Mouse (Mus musculus): ENCODE results near the gene Tmed1.
A peak's percentile ranks its signal among the peaks of the same experiment; 100 is the strongest.
"Not testable (repeated sequence)": the region's sequence is repeated elsewhere in the genome, so short reads cannot be mapped to it uniquely, and the experiment has no call there.

The Tmed1 gene

DNA sequence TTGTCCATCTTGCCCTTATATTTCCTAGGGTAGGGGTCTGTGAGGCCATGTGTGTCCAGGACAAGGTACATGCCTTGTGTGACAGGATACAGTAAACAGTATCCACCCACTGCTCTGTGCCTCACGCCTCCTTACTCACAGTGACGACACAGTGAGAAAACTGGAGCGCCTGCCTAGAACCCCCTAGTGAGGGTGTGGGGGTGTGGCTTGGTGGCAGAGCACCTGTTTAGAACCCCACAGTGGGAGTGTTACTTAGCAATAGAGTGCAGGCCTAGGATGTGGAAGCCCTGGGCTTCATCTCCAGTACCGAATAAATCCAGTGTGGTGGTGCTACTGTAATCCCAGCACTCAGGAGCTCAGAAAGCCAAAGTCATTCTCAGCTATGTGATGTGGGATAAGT lies 37.1 kb downstream of the Tmed1 start:
- DNase-seq (ENCODE audit: low spot score): no peak

DNA sequence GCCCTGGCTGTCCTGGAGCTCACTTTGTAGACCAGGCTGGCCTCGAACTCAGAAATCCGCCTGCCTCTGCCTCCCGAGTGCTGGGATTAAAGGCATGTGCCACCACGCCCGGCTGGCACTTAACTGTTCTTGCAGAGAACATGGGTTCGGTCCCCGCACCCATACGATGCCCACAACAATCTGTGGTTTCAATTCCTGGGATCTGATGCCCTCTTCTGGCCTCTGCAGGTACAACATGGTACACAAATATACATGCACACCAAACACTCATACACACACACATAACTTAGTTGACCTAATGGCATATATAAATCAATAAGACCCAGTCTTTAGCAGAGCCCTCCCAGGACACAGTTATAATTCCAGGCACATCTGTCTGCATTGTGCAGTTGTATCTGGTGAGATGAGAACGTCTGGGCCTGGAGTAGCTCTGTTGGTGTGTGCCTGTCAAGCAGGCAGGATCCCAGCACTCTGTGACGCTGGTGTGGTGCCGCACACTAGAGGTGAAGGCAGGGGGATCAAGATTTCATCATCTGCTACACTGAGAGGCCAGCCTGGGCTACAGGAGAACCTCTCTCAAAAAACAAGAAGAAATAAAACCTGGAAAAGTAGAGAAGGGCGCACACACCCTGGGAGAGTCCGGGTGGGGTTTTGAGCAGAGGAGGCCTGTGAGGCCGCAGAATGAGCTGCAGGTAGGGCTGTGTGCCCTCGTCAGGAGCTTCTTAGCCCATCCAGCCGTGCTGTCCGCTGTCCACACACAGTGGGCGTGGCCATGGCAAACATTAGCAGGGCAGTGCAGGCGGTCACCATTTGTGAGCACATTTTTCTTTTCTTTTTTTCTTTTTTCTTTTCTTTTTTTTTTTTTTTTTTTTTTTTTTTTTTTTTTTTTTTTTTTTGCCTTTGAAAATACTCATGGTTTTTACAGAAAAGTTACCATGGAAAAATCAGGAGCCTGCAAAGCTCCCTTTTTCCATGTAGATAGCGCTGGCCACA lies 40.7 kb downstream of the Tmed1 start:
- peak; percentile 65 for DNase-seq (ENCODE audit: low spot score)

DNA sequence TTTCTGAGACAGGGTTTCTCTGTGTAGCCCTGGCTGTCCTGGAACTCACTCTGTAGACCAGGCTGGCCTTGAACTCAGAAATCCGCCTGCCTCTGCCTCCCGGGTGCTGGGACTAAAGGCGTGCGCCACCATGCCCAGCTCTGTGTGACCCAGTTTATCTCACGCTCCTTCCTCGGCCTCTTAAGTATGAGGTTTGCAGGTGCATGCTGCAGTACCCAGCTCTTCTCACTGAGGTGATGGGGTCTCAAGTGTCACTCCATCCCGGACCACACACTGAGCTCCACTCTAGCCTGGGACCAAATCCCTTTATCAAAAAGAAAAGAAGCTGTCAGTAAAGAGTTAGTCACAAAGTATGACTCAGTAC lies 45.5 kb downstream of the Tmed1 start:
- DNase-seq (ENCODE audit: low spot score): not testable (repeated sequence)

DNA sequence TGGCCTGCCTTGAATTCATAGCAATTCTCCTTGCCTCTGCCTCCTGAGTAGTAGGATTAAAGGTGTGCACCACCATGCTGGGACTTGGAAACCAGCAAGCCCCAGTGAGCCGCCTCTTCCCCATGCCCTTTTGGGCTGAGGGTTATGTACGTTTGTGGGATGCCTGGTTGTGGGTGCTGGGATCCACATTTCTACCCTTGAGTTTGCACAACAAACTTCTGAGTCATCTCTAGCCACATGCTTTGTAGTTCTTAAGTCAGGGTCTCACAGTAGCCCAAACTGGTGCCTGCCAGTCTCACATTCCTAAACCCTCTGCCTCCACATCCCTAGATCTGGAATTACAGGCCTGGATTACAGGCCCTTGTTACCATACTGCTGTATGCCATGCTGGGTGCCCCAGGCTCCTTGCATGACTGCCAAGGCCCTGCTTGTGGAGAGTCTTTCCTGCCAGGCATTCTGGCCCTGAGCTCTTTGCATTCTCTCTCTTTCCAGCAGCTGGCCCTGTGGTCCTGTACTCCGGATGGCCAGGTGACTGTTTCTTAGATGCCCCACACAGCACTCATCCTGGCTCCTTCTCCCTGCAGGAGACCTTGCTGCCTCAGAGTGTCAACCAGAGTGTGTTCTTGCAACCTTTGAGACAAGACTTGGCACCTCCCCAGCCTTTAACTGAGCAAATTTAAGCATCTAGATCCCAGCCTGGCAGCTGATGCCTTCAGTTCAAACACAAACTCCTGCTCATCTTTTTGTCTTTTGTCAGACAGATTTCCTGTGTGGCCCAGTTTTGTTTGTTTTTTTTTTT lies 46.1 kb downstream of the Tmed1 start:
- no peak for DNase-seq (ENCODE audit: low spot score)

DNA sequence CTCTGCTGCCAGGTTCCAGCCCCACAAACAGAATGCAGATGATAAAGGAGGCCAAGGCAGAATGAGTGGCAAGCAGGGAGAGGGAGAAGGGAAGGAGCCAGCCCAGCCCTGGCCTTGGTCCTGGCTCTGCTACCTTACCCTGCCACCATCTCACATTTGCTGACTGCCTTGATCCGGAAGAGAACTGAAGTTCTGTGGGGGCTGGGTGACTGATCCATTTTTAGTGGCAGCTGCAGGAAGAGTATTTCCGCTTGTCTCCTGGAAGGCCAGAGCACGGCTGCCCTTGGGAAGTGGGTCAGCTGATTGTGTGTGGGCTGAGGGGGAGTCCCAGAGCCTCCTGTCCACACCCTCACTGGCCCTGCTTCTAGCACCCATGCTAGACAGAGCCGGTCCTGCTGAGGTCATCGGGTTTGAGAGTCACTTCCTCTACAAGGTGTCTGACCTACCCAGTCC lies 46.9 kb downstream of the Tmed1 start:
- peak; percentile 77 for DNase-seq (ENCODE audit: low spot score)

DNA sequence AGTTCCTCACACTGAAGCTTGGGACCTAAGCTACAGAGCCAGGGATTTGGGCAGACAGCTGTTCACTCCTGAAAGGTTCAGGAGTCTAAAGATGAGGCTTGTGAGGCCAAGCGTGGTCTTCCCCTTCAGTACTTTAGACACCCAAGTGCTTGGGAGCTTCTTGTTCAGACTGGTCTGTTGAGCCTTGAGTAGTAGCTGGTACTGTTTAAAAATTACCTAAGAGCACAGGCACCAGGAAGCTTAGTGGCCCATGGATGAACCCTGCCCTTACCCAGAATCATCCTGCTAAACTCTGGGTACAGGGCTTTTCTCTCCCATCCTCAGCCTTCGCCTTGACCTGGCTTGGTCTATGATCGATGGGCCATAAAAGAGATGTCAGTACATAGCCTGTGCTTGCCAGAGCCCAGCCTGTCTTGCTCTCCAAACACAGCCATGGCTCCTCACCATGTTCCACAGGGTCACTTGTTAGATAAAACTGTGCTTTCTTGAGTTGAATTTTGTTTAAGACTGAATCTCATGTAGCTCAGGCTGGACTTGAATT lies 49.6 kb downstream of the Tmed1 start:
- no peak for DNase-seq (ENCODE audit: low spot score)

DNA sequence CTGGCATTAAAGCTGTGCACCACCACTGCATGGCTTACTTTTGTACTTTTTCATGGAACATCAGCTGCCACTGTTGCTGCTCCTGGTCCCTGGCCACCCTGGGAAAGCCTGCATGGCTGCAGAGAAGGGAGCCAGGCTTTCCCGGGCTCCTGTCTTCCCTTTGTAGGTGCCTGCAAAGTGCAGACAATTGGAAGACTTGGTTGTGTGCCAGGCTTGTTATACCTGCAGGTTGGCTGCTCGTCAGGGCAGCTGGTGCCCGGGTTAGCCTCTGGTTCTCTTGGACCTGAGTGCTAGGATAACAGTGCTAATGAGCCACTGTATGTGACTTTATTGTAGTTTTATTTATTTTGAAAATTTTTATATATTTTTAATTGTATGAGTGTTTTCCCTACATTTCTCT lies 51.2 kb downstream of the Tmed1 start:
- no peak for DNase-seq (ENCODE audit: low spot score)

Measured in lung, postnatal 25 days (tissue).